Mouse (Mus musculus): ENCODE results near the gene Tnfsf10. TPM values are rescaled to one million over a fixed set of nuclear protein-coding genes. Genes with fewer than 3 reads are reported as not detected.

The Tnfsf10 gene
- polyA plus RNA-seq, 1 experiment from 2014 or later, result 0.05 TPM

DNA sequence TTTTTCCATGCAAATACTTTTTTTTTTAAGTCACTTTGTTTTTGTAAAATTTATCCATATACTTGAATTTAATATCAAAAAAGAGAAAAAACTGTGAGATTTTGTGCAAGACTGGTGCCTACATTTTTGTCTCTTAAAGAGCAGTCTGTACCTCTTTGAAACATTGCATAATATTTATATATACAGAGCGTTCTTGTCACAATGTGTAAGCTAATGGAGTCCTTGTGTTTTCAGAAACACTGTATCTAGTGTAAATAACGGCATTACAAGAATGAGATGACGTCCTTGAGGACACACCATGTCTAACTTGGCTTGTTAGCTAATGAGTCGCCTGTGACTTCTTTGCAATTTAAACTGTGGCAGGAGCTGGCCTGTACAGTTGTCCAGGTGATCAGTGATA, 61.1 kb downstream of the Tnfsf10 start:
- H3K27ac ChIP-seq, result no peak overlapping the region
- no peaks in the 10 kb centered on the region for H3K4me1 ChIP-seq (replicated peaks)
- ATAC-seq (ENCODE audit: low read depth) (no peak), DNase-seq (no peak)
- H3K9ac ChIP-seq, result no peak overlapping the region
- H3K27me3 ChIP-seq, result peaks cover 20% of the 10 kb centered on the region
- no peak overlapping the region for H3K4me2 ChIP-seq
- 43% methylated on average over 4 of the region's 4 CpGs for WGBS (ENCODE audit: insufficient replicate concordance)
- H3K4me3 ChIP-seq (replicated peaks), result no peak overlapping the region
- H3K36me3 ChIP-seq, result no peaks in the 10 kb centered on the region
- H3K9me3 ChIP-seq (replicated peaks), result no peaks in the 10 kb centered on the region

DNA sequence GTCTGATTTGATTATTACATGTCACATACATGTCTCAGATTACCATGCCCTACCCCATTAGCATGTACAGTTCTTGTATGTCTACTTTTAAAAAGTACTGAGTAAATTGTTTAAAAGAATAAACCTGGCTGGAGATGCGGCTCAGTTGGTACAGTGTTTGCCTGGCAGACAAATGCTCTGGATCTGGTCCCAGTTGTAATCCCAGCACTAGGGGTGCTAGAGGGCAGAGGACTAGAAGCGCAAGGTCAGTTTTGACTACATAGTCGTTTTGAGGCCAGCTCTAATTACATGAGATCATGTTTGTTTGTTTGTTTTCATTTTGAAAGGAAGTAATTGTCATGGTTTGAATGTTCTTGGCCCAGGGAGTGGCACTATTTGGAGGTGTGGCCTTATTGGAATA, 68.0 kb downstream of the Tnfsf10 start:
- no peak overlapping the region for H3K9ac ChIP-seq
- WGBS (ENCODE audit: insufficient replicate concordance), result 56% methylated on average over 3 of the region's 3 CpGs
- no peak for ATAC-seq (ENCODE audit: low read depth)

DNA sequence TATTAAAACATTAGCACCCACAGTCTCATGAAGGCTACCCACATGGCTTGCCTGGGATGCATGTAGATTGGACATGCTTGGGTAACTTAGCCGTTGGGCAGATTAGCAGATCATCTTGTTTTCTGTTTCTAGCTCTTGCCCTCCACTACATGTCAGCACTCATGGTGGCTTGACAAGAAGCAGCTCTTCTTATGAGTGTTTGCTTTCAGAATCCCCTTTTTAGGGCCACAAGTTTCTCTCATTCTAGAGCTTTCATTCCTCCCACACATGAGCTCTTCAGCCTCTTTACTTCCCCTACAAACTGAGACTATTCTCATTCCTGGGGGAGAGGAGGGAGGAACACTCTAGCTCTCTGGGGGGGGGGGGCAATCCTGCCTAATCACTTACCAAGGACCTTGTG, 73.1 kb downstream of the Tnfsf10 start:
- DNase-seq (no peak), ATAC-seq (ENCODE audit: low read depth) (no peak)
- Histone ChIP-seq H3K27ac (no peak overlapping the region), H3K36me3 (no peaks in the 10 kb centered on the region), H3K4me1 (replicated peaks) (no peaks in the 10 kb centered on the region), H3K9me3 (replicated peaks) (no peaks in the 10 kb centered on the region), H3K9ac (no peak overlapping the region), H3K4me2 (no peak overlapping the region), H3K27me3 (no peaks in the 10 kb centered on the region), H3K4me3 (replicated peaks) (no peak overlapping the region)
- 61% methylated on average over 1 of the region's 1 CpGs for WGBS (ENCODE audit: insufficient replicate concordance)

More for the DNA sequence above, 68.0 kb downstream of the Tnfsf10 start:
- Histone ChIP-seq H3K36me3 (no peaks in the 10 kb centered on the region), H3K9me3 (replicated peaks) (no peaks in the 10 kb centered on the region), H3K27me3 (no peaks in the 10 kb centered on the region), H3K4me1 (replicated peaks) (no peaks in the 10 kb centered on the region), H3K4me3 (replicated peaks) (no peak overlapping the region), H3K27ac (no peak overlapping the region), H3K4me2 (no peak overlapping the region)
- no peak for DNase-seq

Other genes starting within 250 kb of the Tnfsf10 start
- 34.5 and 47.4 TPM in 2 replicates for gene Ect2, start 163.2 kb upstream of the Tnfsf10 start, polyA plus RNA-seq (2015; fragmentation: Nextera tagmentation; extraction: Ambion mirVana)
- gene Nceh1, start 134.1 kb upstream of the Tnfsf10 start, polyA plus RNA-seq (2015; fragmentation: Nextera tagmentation; extraction: Ambion mirVana), result 3.7 and 4.2 TPM in 2 replicates
- gene Ghsr, start 54.3 kb downstream of the Tnfsf10 start, polyA plus RNA-seq (2015; fragmentation: Nextera tagmentation; extraction: Ambion mirVana), result not detected in 2 replicates

Measured in liver, embryonic 13.5 days (tissue).